9 mouse cellular contexts compared by ENCODE assay signal in the genomic region with DNA sequence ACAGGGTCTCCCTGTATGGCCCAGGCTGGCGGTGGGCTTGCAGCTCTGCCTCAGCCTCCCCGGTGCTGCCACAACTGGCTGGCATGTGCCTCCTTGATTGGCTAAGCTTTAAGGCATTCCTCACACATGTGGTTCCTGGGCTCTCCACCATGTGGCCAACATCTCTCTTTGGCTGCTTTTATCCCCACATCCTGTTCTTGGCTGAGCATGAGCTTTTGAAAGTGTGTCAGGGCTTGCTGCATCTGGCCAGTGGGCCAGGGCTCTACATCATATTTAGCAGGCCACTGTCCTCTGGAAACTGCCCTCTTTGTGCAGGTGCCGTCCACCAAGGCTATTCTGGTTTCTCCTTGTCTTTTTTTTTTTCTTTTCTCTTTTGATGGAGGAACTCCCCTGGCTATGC. TPM values are rescaled to one million over a fixed set of nuclear protein-coding genes. Genes with fewer than 3 reads are reported as not detected.
DNase-seq lines count a peak whose midpoint lies in the region; ATAC-seq and TF ChIP-seq lines count a peak whose summit lies in the region.
"Had no signal": no experiment of that assay in that cellular context is flagged by ENCODE, and none has a peak within 500 bp of the region (broad histone marks: within the 10 kb centered on the region; RNA-seq: fewer than 3 reads in every experiment).

No protein-coding gene starts in this region.

- no peaks in the 10 kb centered on the region for H3K9me3 ChIP-seq in kidney, embryonic 14.5 days (ENCODE audit: control insufficient read depth, low read length)
- H3K9me3 ChIP-seq in forebrain, postnatal 0 days (ENCODE audit: low read length): no peaks in the 10 kb centered on the region
- no peaks in the 10 kb centered on the region for H3K9me3 ChIP-seq in limb, embryonic 11.5 days (ENCODE audit: control insufficient read depth, low read length)

- peaks cover 18% of the 10 kb centered on the region for H3K4me1 ChIP-seq in kidney, embryonic 14.5 days (ENCODE audit: control insufficient read depth, insufficient read depth, low read length)
- H3K4me1 ChIP-seq in forebrain, postnatal 0 days (ENCODE audit: insufficient read depth): peaks cover 19% of the 10 kb centered on the region
- H3K4me1 ChIP-seq in limb, embryonic 11.5 days (ENCODE audit: control insufficient read depth, insufficient read depth, low read length): peaks cover 10% of the 10 kb centered on the region

- DNase-seq in kidney, postnatal 10 days: no peak
- DNase-seq in R1 (ENCODE audit: low read depth, low spot score): peak; percentile 42
- peak; percentile 24 for DNase-seq in forebrain, postnatal 0 days
- DNase-seq in limb, embryonic 11.5 days (ENCODE audit: low spot score): peak; percentile 36
- DNase-seq in adrenal gland, adult 8-10 months: no peak
- DNase-seq in left cerebral cortex, adult 18-20 months (ENCODE audit: low spot score in 2 of 2): no peak

- no peak for ATAC-seq in kidney, embryonic 14.5 days (ENCODE audit: low FRiP score, low TSS enrichment)
- ATAC-seq in forebrain, postnatal 0 days: peak; percentile 34
- ATAC-seq in limb, embryonic 11.5 days (ENCODE audit: insufficient number of reproducible peaks, low FRiP score, low TSS enrichment, low read depth): no peak
- ATAC-seq: Patski had no signal

- H3K27ac ChIP-seq in kidney, embryonic 14.5 days (ENCODE audit: low read depth, low read length): no peak overlapping the region
- no peak overlapping the region for H3K27ac ChIP-seq in forebrain, postnatal 0 days (ENCODE audit: low read depth, low read length)
- no peak overlapping the region for H3K27ac ChIP-seq in limb, embryonic 11.5 days (replicated peaks; ENCODE audit: low read depth, low read length)

- TF ChIP-seq POLR2A in myocyte (IDR thresholded peaks at IDR 0.05; ENCODE audit: insufficient read length, low read depth): no peak

- peak overlapping the region; percentile 49 for H3ac ChIP-seq in myocyte (ENCODE audit: control insufficient read depth, insufficient read length)

- peak overlapping the region; percentile 98 for H3K4me2 ChIP-seq in kidney, embryonic 14.5 days (replicated peaks; ENCODE audit: low read depth, low read length)
- H3K4me2 ChIP-seq in forebrain, postnatal 0 days (ENCODE audit: low read depth): peak overlapping the region; percentile 100
- peak overlapping the region; percentile 99; the same call in 1 of the 2 replicates for H3K4me2 ChIP-seq in limb, embryonic 11.5 days (ENCODE audit: low read depth, severe bottlenecking)
- H3K4me2 ChIP-seq in myocyte (ENCODE audit: low read depth): peak overlapping the region; percentile 93

- peak overlapping the region; percentile 79; the same call in 1 of the 2 replicates for H3K4me3 ChIP-seq in kidney, embryonic 14.5 days (ENCODE audit: low read length)
- H3K4me3 ChIP-seq in forebrain, postnatal 0 days (ENCODE audit: low read depth, low read length): 0 out of 2 replicates have a peak overlapping the region, but pooled peaks have one; percentile 73
- peak overlapping the region; percentile 96 for H3K4me3 ChIP-seq in limb, embryonic 11.5 days (ENCODE audit: low read depth, low read length)
- peak overlapping the region; percentile 74 for H3K4me3 ChIP-seq in myocyte

- peak; percentile 48 for TF ChIP-seq CTCF in forebrain, postnatal 0 days (IDR thresholded peaks at IDR 0.05; ENCODE audit: low read depth)

- peaks cover 23% of the 10 kb centered on the region for H3K36me3 ChIP-seq in kidney, embryonic 14.5 days (ENCODE audit: control insufficient read depth, insufficient read depth, low read length)
- H3K36me3 ChIP-seq in forebrain, postnatal 0 days (ENCODE audit: insufficient read depth): peaks cover 20% of the 10 kb centered on the region
- H3K36me3 ChIP-seq in limb, embryonic 11.5 days (ENCODE audit: control insufficient read depth, insufficient read depth, low read length): peaks cover 10% of the 10 kb centered on the region
- H3K36me3 ChIP-seq in myocyte (ENCODE audit: control insufficient read depth, insufficient read depth): no peaks in the 10 kb centered on the region

- H3K27me3 ChIP-seq in kidney, embryonic 14.5 days (ENCODE audit: control insufficient read depth, insufficient read depth, low read length): no peaks in the 10 kb centered on the region
- H3K27me3 ChIP-seq in forebrain, postnatal 0 days (ENCODE audit: insufficient read depth, low read length): no peaks in the 10 kb centered on the region
- no peaks in the 10 kb centered on the region for H3K27me3 ChIP-seq in limb, embryonic 11.5 days (ENCODE audit: control insufficient read depth, insufficient read depth, low read length)
- H3K27me3 ChIP-seq in myocyte (ENCODE audit: control insufficient read depth, insufficient read depth, insufficient read length): no peaks in the 10 kb centered on the region
- H3K27me3 ChIP-seq: Patski had no signal

- peaks cover 24% of the 10 kb centered on the region for H3K79me2 ChIP-seq in myocyte (ENCODE audit: control insufficient read depth, insufficient read depth)

- WGBS in kidney, embryonic 14.5 days: 74% methylated on average over 3 of the region's 3 CpGs
- 62% methylated on average over 3 of the region's 3 CpGs for WGBS in forebrain, postnatal 0 days
- WGBS in limb, embryonic 11.5 days: 48% methylated on average over 3 of the region's 3 CpGs

- peak overlapping the region; percentile 77; the same call in 1 of the 2 replicates for H3K9ac ChIP-seq in kidney, embryonic 14.5 days (ENCODE audit: low read depth, low read length)
- H3K9ac ChIP-seq in forebrain, postnatal 0 days: peak overlapping the region; percentile 85; the same call in 1 of the 2 replicates
- H3K9ac ChIP-seq in limb, embryonic 11.5 days (ENCODE audit: low read length): no peak overlapping the region

TF ChIP-seq in myocyte, 11 proteins besides CTCF, POLR2A, EP300 and RAD21:
- TF ChIP-seq CEBPB (IDR thresholded peaks at IDR 0.05; ENCODE audit: insufficient read depth, poor library complexity, severe bottlenecking) (no peak), MYOG (IDR thresholded peaks at IDR 0.05; ENCODE audit: control insufficient read depth in 1 of 3, insufficient read depth in 1 of 3, insufficient read length in 2 of 3, low read depth in 2 of 3) (no peak), TCF12 (IDR thresholded peaks at IDR 0.05; ENCODE audit: insufficient read depth, poor library complexity, severe bottlenecking) (no peak), USF1 (IDR thresholded peaks at IDR 0.05; ENCODE audit: low read depth) (peak; percentile 55), POLR2AphosphoS2 (IDR thresholded peaks at IDR 0.05; ENCODE audit: insufficient read length, low read depth) (no peak), SRF (IDR thresholded peaks at IDR 0.05; ENCODE audit: control insufficient read depth, insufficient read length, low read depth) (no peak)

RNA-seq across cellular contexts. Expression of gene Sppl2b, which starts 1.2 kb away (rescaled TPM):
- 27.2 and 35.1 TPM in 2 replicates for polyA plus RNA-seq in kidney, embryonic 14.5 days (2014; fragmentation: Nextera tagmentation; extraction: Ambion mirVana)
- total RNA-seq in forebrain, postnatal 0 days (2014; rRNA removed): 79.2 and 90.3 TPM in 2 replicates
- polyA plus RNA-seq in forebrain, postnatal 0 days (2015; fragmentation: Nextera tagmentation; extraction: Ambion mirVana): 64.6 and 74.4 TPM in 2 replicates
- 26.8 and 28.1 TPM in 2 replicates for polyA plus RNA-seq in limb, embryonic 11.5 days (2014; fragmentation: Nextera tagmentation; extraction: Ambion mirVana)
- polyA plus RNA-seq in myocyte (2012; fragmentation: generic; extraction: Trizol): 31.0 TPM
- 10 to 100 TPM; 28.1 to 45.3 (median 36.1) TPM for total RNA-seq in adrenal gland, adult 8-10 months (2022)
- total RNA-seq in left cerebral cortex, adult 18-20 months (2021): 10 to 100 TPM; 45.6 to 53.7 TPM

RNA-seq across cellular contexts. Expression of gene Lsm7, which starts 1.3 kb away (rescaled TPM):
- polyA plus RNA-seq in kidney, embryonic 14.5 days (2014; fragmentation: Nextera tagmentation; extraction: Ambion mirVana): 365 and 431 TPM in 2 replicates
- 158 and 292 TPM in 2 replicates for total RNA-seq in forebrain, postnatal 0 days (2014; rRNA removed)
- 306 and 392 TPM in 2 replicates for polyA plus RNA-seq in forebrain, postnatal 0 days (2015; fragmentation: Nextera tagmentation; extraction: Ambion mirVana)
- 375 and 398 TPM in 2 replicates for polyA plus RNA-seq in limb, embryonic 11.5 days (2014; fragmentation: Nextera tagmentation; extraction: Ambion mirVana)
- 150 TPM for polyA plus RNA-seq in myocyte (2012; fragmentation: generic; extraction: Trizol)
- total RNA-seq in adrenal gland, adult 8-10 months (2022): 10 to 100 TPM; 27.4 to 54.4 (median 34.0) TPM
- total RNA-seq in left cerebral cortex, adult 18-20 months (2021): 10 to 100 TPM; 34.8 to 48.8 TPM

RNA-seq across cellular contexts. Expression of gene Lingo3, which starts 12.4 kb away (rescaled TPM):
- polyA plus RNA-seq in kidney, embryonic 14.5 days (2014; fragmentation: Nextera tagmentation; extraction: Ambion mirVana): 0.17 and 0.97 TPM in 2 replicates
- total RNA-seq in forebrain, postnatal 0 days (2014; rRNA removed): 23.3 and 23.7 TPM in 2 replicates
- 18.5 and 20.3 TPM in 2 replicates for polyA plus RNA-seq in forebrain, postnatal 0 days (2015; fragmentation: Nextera tagmentation; extraction: Ambion mirVana)
- 0.33 and 0.36 TPM in 2 replicates for polyA plus RNA-seq in limb, embryonic 11.5 days (2014; fragmentation: Nextera tagmentation; extraction: Ambion mirVana)
- polyA plus RNA-seq in myocyte (2012; fragmentation: generic; extraction: Trizol): 0.05 TPM
- 10 to 100 TPM in 3 of 4 experiments, 1 to 10 TPM in 1; 8.4 to 21.5 (median 15.9) TPM for total RNA-seq in adrenal gland, adult 8-10 months (2022)
- 10 to 100 TPM; 35.4 to 45.0 TPM for total RNA-seq in left cerebral cortex, adult 18-20 months (2021)

RNA-seq across cellular contexts. Expression of gene Tmprss9, which starts 15.4 kb away (rescaled TPM):
- polyA plus RNA-seq in kidney, embryonic 14.5 days (2014; fragmentation: Nextera tagmentation; extraction: Ambion mirVana): 0.08 and 0.10 TPM in 2 replicates
- total RNA-seq in forebrain, postnatal 0 days (2014; rRNA removed): 0.08 and 0.33 TPM in 2 replicates
- polyA plus RNA-seq in forebrain, postnatal 0 days (2015; fragmentation: Nextera tagmentation; extraction: Ambion mirVana): 0.18 and 0.22 TPM in 2 replicates
- polyA plus RNA-seq in limb, embryonic 11.5 days (2014; fragmentation: Nextera tagmentation; extraction: Ambion mirVana): not detected in 2 replicates
- polyA plus RNA-seq in myocyte (2012; fragmentation: generic; extraction: Trizol): 0.05 TPM
- total RNA-seq in adrenal gland, adult 8-10 months (2022): under 1 TPM in 1 of 4 experiments, not detected in 3; 0.18 TPM
- under 1 TPM; 0.12 to 0.26 TPM for total RNA-seq in left cerebral cortex, adult 18-20 months (2021)

RNA-seq across cellular contexts. Expression of gene Oaz1, which starts 29.8 kb away (rescaled TPM):
- polyA plus RNA-seq in kidney, embryonic 14.5 days (2014; fragmentation: Nextera tagmentation; extraction: Ambion mirVana): 1,867 and 1,944 TPM in 2 replicates
- 1,019 and 1,040 TPM in 2 replicates for total RNA-seq in forebrain, postnatal 0 days (2014; rRNA removed)
- 1,146 and 1,244 TPM in 2 replicates for polyA plus RNA-seq in forebrain, postnatal 0 days (2015; fragmentation: Nextera tagmentation; extraction: Ambion mirVana)
- polyA plus RNA-seq in limb, embryonic 11.5 days (2014; fragmentation: Nextera tagmentation; extraction: Ambion mirVana): 2,003 and 2,108 TPM in 2 replicates
- polyA plus RNA-seq in myocyte (2012; fragmentation: generic; extraction: Trizol): 1,349 TPM
- total RNA-seq in adrenal gland, adult 8-10 months (2022): 1,000 to 10,000 TPM in 1 of 4 experiments, 100 to 1,000 TPM in 3; 825 to 1,012 (median 923) TPM
- total RNA-seq in left cerebral cortex, adult 18-20 months (2021): 100 to 1,000 TPM; 517 to 561 TPM

Comparison
In these comparisons a context has a peak if more than half of its experiments do, and no peak if none do; other contexts are left out.
1. DNase-seq: peak in R1 (single experiment), forebrain, postnatal 0 days (single experiment) and limb, embryonic 11.5 days (single experiment); none in kidney, postnatal 10 days (single experiment), adrenal gland, adult 8-10 months (single experiment) and left cerebral cortex, adult 18-20 months (0 of 2).
2. Peak in every context shown above with its lines, with median percentiles within 50 percentile points of each other: H3K4me2 ChIP-seq and H3K4me3 ChIP-seq.